Mouse (Mus musculus) embryonic fibroblast, embryonic 13.5 days (primary cell): ENCODE measurements around the gene Ptges2.

ENCODE experiments used
- CTCF ChIP-seq: IDR thresholded peaks from 2 replicates; pipeline ENCODE4 v1.5.1; 2011; ENCODE audit warnings: mild to moderate bottlenecking, control low read depth, low read length, moderate library complexity, borderline replicate concordance; ENCODE audit not compliant: insufficient read depth
- POLR2A ChIP-seq: IDR thresholded peaks from 2 replicates; pipeline ENCODE4 v1.6.1; 2011; ENCODE audit warnings: low read depth, mild to moderate bottlenecking, control low read depth, low read length, moderate library complexity

DNA sequence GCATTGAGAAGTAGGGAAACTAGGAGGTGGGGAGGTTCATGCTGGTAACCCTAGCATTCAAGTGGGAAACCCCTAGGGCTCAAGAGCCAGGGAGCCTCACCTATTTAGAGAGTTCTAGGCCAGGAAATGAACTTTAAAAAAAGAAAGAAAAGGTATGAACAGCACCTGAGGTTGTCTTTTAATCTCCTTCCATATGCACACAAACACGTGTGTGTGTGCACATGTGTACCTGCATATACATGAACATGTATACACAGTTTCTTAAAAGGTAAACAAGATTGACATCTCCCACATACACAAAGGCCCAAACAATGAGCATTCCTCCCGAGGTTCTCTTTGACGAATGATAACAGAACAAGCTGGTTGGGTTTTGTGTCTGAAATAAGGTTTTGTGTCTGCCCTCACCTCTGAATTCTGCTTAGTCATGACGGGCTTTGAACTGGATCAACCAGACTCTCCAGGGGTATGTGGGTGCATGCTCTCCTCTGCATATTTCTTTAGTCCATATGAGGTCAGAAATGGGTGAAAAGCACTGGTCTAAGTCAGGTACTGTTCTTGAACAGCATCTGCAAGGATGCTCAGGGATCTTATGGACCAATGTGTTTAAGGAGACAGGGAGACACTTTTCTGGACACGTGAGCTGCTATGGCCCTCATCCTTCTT lies 58.1 kb downstream of the Ptges2 start:
- TF ChIP-seq CTCF = no peak
- TF ChIP-seq POLR2A = no peak
